Mouse (Mus musculus) right cerebral cortex, postnatal 25 days (tissue): Measurements from ENCODE around the gene Ddr2.

Experiments
- DNase-seq: peaks from one replicate; pipeline ENCODE4 v3.0.0; 2022

The Ddr2 gene

GRCm38 (mm10) chr1:169939345-169939744 is 171.2 kb downstream of the Ddr2 start:
- DNase-seq: no peak

- peak; percentile 50 for DNase-seq
These were observed 176.4 kb downstream of the Ddr2 start for GRCm38 (mm10) chr1:169934005-169934725.

DNA sequence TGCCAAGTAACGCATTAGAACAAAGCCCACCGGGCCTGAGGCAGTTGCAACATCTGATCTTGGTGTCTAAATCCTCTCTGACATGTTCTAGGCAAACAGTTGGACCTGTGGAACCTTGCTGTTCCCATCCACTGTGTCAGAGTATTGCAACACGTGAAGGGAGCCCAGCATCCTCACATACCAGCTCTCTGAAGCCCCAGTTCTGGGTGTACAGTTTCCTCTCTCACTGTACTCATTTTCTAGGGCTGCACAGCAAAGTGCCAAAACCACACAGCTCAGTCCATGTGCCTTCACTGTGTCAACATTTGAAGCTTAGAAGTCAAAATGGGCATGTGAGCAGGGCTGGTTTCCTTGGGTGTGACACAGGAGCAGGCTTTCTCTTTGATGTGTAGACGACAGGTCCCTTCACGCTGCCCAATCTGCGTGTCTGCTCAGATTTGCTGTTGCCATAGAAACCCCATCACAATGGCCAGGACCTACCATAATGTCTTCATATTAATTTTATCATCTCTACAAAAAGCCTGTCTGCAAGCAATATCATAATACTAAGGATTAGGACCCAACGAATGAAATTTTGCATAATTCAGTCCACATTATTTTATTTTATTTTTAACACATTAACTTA is 178.3 kb downstream of the Ddr2 start:
- no peak for DNase-seq

DNA sequence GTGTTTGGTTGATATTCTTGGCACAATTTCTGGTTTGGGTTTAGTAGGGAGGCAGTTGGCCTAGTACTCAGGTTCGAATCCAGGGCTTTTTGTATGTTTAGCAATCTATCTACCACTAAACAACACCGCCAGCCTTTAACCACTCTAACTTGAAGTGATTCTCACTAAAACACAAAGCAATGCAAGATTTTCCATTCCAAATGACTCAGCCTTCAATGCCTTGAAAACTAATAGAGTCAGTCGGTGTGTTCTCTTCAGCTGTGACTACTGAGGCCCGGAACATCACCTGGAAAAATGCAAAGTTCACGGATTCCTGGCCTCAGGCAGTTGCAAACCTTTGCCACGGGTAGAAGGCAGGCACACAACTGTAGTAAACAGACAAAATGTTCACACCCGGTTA is 178.9 kb downstream of the Ddr2 start:
- no peak for DNase-seq

DNA sequence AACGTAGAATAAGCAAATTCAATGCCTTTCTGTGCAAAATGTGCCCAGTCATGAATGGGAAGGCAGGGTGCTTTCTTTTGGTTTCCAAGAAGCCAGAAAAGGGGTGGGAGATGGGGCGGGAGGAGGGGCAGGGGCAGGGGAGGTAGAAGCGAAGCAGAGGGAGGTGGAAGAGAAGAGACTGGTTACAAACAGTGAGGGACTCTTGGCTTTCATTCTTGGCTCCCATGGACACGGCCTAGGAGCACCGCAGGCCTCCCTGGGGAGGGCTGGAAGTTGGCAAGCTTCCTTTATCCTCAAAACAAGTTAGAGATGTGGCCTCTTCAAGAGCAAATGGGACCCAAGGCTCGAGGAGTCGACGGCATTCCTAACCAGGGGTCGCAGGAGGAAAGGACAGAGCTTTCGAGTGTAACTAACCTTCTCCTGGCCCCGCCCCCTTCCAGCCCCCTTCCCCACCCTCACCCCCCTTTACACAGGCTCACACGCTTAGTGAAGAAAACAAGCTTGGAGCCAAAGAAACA is 182.0 kb downstream of the Ddr2 start, which contains the start of gene Ccdc190:
TSS of gene Ccdc190 (plus strand) at position 195 of the 518 bp plus-strand sequence.
- no peak for DNase-seq

- DNase-seq: no peak
These were observed 182.7 kb downstream of the Ddr2 start for GRCm38 (mm10) chr1:169927753-169928369.

DNA sequence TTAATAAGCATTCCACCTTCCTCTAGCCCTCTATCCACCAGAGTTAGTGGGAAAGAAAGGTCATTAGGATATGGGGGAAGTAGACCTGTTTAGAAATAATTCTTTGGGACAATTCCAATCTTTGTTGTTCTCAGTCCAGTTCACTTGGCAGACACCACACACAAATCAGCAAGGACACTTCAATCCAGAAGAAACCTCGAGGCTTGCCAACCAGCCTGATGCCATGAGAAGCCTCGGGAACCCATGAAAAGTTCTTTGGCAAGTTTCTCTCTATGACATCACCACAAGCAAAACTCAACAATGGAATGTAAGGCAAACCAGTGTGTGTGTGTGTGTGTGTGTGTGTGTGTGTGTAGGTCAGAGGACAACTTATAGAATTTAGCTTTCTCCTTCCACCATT is 186.0 kb downstream of the Ddr2 start:
- no peak for DNase-seq
